8 mouse cellular contexts compared by ENCODE assay signal in the genomic region with DNA sequence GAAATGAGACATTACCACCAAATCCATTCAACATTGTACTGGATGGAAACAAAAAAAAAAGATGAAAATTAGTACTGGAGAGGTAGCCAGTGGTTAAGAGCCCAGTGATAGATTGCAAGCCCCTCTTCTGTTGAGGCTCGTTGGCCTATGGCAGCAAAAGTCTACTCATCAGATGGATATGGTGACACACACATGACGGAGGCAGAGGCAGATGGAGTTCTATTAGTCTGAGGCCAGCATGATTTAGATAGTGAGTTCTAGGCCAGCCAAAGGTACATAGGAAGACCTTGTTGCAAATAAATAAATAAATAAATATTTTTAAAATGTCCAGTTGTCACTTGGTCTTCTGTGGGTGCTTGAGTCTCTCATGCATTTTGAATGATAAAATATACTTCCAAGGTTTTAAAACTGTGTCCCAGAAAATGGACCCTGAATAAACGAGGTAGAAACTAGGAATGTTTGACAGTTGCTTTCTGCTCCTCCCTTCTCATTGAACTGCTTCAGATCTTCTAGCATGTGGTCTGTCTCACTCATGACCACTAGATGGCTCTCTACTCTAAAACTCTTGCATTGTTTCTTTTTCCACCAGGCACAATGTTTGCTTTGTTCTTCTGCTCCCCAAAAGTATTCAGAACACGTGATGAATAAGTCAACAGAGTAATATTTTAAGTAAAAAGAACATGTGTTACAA.
A peak's percentile ranks its signal among the peaks of the same experiment; 100 is the strongest.
DNase-seq lines count a peak whose midpoint lies in the region; ATAC-seq lines count a peak whose summit lies in the region.

No protein-coding gene starts in this region.

- H3K27me3 ChIP-seq in forebrain, embryonic 14.5 days (replicated peaks; ENCODE audit: control insufficient read depth, insufficient read depth, low read length), result no peaks in the 10 kb centered on the region

- no peaks in the 10 kb centered on the region for H3K4me1 ChIP-seq in forebrain, embryonic 14.5 days (ENCODE audit: control insufficient read depth, insufficient read depth, low read length)

- H3K9ac ChIP-seq in forebrain, embryonic 14.5 days (ENCODE audit: low read length), result no peak overlapping the region

- 47% methylated on average over 4 of the region's 4 CpGs for WGBS in forebrain, embryonic 14.5 days

- peak; percentile 87 for ATAC-seq in frontal cortex, adult (ENCODE audit: low TSS enrichment)
- peak; percentile 82 for ATAC-seq in forebrain, embryonic 14.5 days

- no peaks in the 10 kb centered on the region for H3K9me3 ChIP-seq in forebrain, embryonic 14.5 days (replicated peaks; ENCODE audit: control insufficient read depth, low read length)

- H3K4me2 ChIP-seq in forebrain, embryonic 14.5 days (ENCODE audit: low read length), result no peak overlapping the region

- no peak overlapping the region for H3K4me3 ChIP-seq in forebrain, embryonic 14.5 days (ENCODE audit: low read depth, low read length)

- H3K27ac ChIP-seq in forebrain, embryonic 14.5 days (ENCODE audit: low read depth, low read length), result no peak overlapping the region

- DNase-seq in frontal cortex, postnatal 10 days (ENCODE audit: low spot score in 2 of 2), result no peak
- DNase-seq in right cerebral cortex, postnatal 10 days (ENCODE audit: low spot score in 2 of 2), result peak; percentile 49 to 60
- no peak for DNase-seq in right cerebral cortex, postnatal 25 days
- peak; percentile 86 for DNase-seq in forebrain, embryonic 14.5 days (ENCODE audit: low spot score)
- DNase-seq in layer of hippocampus, adult 9-11 months, result peak; percentile 12
- DNase-seq in retina, embryonic 14.5 days (ENCODE audit: low spot score), result peak; percentile 82
- DNase-seq in frontal cortex, postnatal 25 days (ENCODE audit: low spot score in 2 of 2), result no peak

- H3K36me3 ChIP-seq in forebrain, embryonic 14.5 days (ENCODE audit: control insufficient read depth, insufficient read depth, low read length), result no peaks in the 10 kb centered on the region

Comparison
In these comparisons a context has a peak if more than half of its experiments do, and no peak if none do; other contexts are left out.
1. DNase-seq: peak in right cerebral cortex, postnatal 10 days (2 of 2), forebrain, embryonic 14.5 days (single experiment), layer of hippocampus, adult 9-11 months (single experiment) and retina, embryonic 14.5 days (single experiment); none in frontal cortex, postnatal 10 days (0 of 2), right cerebral cortex, postnatal 25 days (single experiment) and frontal cortex, postnatal 25 days (0 of 2).